Mouse (Mus musculus): ENCODE measurements at regions not wholly inside any gene's neighbourhood (a gene's known extent, or its start where the extent isn't known, plus 50 kb on each side); places are given as distances from the start of the nearest gene placed in this dataset.

DNA sequence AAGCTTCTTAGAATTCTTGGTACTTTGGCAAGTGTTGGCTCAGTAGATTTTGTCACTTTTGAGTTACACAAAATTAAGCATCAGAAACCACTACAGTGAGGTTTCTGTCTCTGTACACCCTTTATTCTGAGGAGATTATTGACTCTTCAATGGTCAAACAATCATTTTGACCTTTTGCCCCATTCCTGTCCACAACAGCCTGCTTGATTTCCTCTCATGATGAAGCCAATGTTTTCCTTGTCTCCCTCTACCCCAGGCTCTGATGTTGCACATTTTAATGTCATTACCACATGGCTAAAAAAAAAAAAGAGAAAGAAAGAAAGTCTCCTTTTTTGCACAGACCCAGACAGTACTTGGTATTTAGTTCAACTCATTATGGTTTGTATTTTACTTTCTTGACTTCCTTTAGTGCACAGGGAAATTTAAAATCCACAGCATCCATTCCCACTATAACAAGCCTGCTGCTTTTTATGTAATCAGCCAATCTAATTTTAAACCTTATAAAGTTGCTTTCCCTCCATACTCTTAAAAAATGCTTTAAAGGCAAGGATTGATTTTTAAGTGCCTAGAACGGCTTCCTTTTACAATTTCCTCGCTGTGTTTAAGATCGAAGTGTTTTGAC lies 452.8 kb upstream of the Flrt2 start:
- Histone ChIP-seq H3K27ac (no peak overlapping the region), H3K4me2 (no peak overlapping the region), H3K9ac (no peak overlapping the region), H3K9me3 (no peaks in the 10 kb centered on the region), H3K4me3 (replicated peaks) (no peak overlapping the region), H3K4me1 (no peaks in the 10 kb centered on the region), H3K27me3 (no peaks in the 10 kb centered on the region), H3K36me3 (replicated peaks) (no peaks in the 10 kb centered on the region)
- 69% methylated on average over 3 of the region's 3 CpGs for WGBS
- ATAC-seq (ENCODE audit: low FRiP score) = no peak

- no peak overlapping the region for H3K4me2 ChIP-seq
- no peak overlapping the region for H3K9ac ChIP-seq
- H3K36me3 ChIP-seq (replicated peaks) = no peaks in the 10 kb centered on the region
- H3K4me3 ChIP-seq (replicated peaks) = no peak overlapping the region
- H3K4me1 ChIP-seq = no peaks in the 10 kb centered on the region
- H3K27ac ChIP-seq = no peak overlapping the region
- H3K27me3 ChIP-seq = no peaks in the 10 kb centered on the region
- H3K9me3 ChIP-seq = no peaks in the 10 kb centered on the region
- 79% methylated on average over 3 of the region's 3 CpGs for WGBS
- no peak for ATAC-seq (ENCODE audit: low FRiP score)
Observed at GRCm38 (mm10) chr12:95267187-95267586, 424.8 kb upstream of the Flrt2 start.

DNA sequence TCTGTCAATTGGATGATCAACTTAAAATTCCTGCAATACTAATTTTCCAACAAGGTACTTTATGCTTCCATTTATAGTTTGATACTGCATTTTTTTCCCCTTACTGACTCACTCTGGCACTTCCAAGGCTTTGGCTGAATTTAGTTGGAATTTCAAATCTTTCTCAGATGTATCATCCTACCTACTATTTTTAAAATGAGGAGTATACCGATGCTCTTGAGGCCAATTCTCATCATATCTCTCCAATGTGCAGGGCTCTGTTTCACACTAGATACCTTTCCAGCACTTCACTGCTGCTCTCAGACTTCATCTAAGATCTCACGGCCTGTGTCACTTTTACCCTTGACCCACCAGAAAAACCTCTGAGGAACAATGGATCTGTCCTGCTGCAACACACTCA lies 386.6 kb upstream of the Flrt2 start:
- no peak for ATAC-seq (ENCODE audit: low FRiP score)
- Histone ChIP-seq H3K9me3 (no peaks in the 10 kb centered on the region), H3K36me3 (replicated peaks) (no peaks in the 10 kb centered on the region), H3K4me3 (replicated peaks) (no peak overlapping the region), H3K4me1 (no peaks in the 10 kb centered on the region), H3K27ac (no peak overlapping the region), H3K4me2 (no peak overlapping the region), H3K27me3 (no peaks in the 10 kb centered on the region), H3K9ac (no peak overlapping the region)
- WGBS = 90% methylated on average over 2 of the region's 2 CpGs

DNA sequence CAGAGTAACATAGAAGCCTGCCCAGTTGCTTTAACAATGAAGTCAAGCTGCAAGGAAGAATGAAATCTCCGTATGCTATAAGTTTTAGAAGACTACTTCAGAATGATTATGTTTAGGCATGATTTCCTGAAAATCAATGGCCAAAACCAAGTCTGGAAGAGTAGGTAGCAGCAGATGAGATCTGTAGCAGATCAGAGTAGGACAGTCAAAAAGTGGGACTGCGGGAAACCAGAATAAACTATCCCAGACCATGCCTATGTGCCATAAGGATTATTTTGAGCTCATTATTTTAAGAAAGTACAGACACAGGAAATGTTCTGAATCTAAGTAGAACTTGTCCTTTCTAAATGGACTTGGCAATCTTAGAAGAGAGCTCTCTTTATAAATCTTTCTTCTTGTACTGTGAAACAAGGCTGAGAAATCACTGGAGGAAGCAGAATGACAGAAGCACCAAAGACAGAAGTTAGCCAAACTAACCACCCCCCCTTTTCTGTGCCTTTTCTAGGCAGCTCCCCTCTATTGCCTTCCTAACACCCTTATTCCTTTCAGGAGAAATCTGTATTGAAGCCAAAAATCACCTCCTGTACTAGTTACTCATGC lies 376.8 kb upstream of the Flrt2 start:
- Histone ChIP-seq H3K9ac (no peak overlapping the region), H3K4me3 (replicated peaks) (no peak overlapping the region), H3K27ac (no peak overlapping the region), H3K36me3 (replicated peaks) (no peaks in the 10 kb centered on the region), H3K4me2 (no peak overlapping the region), H3K4me1 (no peaks in the 10 kb centered on the region), H3K9me3 (no peaks in the 10 kb centered on the region), H3K27me3 (no peaks in the 10 kb centered on the region)
- ATAC-seq (ENCODE audit: low FRiP score) = no peak
- WGBS = 88% methylated on average over 2 of the region's 2 CpGs

GRCm38 (mm10) chr12:95316820-95317219 lies 375.2 kb upstream of the Flrt2 start:
- Histone ChIP-seq H3K4me1 (no peaks in the 10 kb centered on the region), H3K4me3 (replicated peaks) (no peak overlapping the region), H3K27me3 (no peaks in the 10 kb centered on the region), H3K9me3 (no peaks in the 10 kb centered on the region), H3K27ac (no peak overlapping the region), H3K9ac (no peak overlapping the region), H3K36me3 (replicated peaks) (no peaks in the 10 kb centered on the region), H3K4me2 (no peak overlapping the region)
- WGBS = 71% methylated on average over 1 of the region's 1 CpGs
- ATAC-seq (ENCODE audit: low FRiP score) = no peak

DNA sequence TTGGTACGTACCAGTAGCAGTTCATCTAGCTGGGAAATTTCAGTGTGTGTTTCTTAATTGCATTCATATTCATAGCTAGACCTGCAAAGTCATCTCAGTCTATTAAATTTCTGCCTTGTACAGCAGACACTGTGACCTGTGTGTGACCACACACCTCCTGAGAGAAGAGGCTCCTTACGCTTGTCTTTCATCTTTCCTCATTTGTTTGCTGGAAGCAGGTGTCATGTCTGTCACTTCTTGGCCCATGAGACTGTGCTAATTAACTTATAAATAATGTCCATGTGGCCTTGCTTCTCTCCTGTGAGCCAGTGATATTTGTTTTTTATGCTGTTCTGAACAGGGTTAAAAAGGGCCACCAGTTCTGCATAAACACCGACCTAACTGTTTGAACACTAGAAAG lies 370.3 kb upstream of the Flrt2 start:
- H3K4me2 ChIP-seq = no peak overlapping the region
- H3K9me3 ChIP-seq = no peaks in the 10 kb centered on the region
- ATAC-seq (ENCODE audit: low FRiP score) = peak; percentile 68
- H3K27me3 ChIP-seq = no peaks in the 10 kb centered on the region
- 57% methylated on average over 3 of the region's 3 CpGs for WGBS
- H3K27ac ChIP-seq = no peak overlapping the region
- no peaks in the 10 kb centered on the region for H3K4me1 ChIP-seq
- H3K9ac ChIP-seq = no peak overlapping the region
- no peak overlapping the region for H3K4me3 ChIP-seq (replicated peaks)
- no peaks in the 10 kb centered on the region for H3K36me3 ChIP-seq (replicated peaks)

DNA sequence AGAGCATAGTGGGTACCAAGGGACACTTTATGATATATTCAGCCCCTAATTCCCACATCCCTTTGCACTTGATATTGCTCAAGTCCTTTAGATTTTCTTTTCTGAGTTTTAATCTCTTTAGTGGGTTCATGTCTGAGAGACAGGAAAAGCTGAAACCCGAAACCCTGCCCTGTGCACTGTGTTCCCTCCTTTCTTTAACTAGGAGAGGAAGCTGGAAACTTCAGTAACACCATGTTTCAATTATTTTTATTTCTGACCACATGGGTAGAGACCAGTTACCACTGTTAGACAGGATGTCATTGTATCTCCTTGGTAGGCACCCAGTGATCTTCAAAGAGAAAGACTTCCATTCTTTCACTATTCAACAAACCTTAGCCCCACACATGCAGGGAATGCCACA lies 362.4 kb upstream of the Flrt2 start:
- 54% methylated on average over 1 of the region's 1 CpGs for WGBS
- H3K4me2 ChIP-seq = no peak overlapping the region
- H3K36me3 ChIP-seq (replicated peaks) = no peaks in the 10 kb centered on the region
- H3K4me3 ChIP-seq (replicated peaks) = no peak overlapping the region
- H3K4me1 ChIP-seq = no peaks in the 10 kb centered on the region
- ATAC-seq (ENCODE audit: low FRiP score) = no peak
- no peak overlapping the region for H3K27ac ChIP-seq
- H3K9ac ChIP-seq = no peak overlapping the region
- H3K9me3 ChIP-seq = no peaks in the 10 kb centered on the region
- H3K27me3 ChIP-seq = no peaks in the 10 kb centered on the region

GRCm38 (mm10) chr12:95347786-95348185 lies 344.2 kb upstream of the Flrt2 start:
- Histone ChIP-seq H3K9me3 (no peaks in the 10 kb centered on the region), H3K4me2 (no peak overlapping the region), H3K4me3 (replicated peaks) (no peak overlapping the region), H3K9ac (no peak overlapping the region), H3K27me3 (no peaks in the 10 kb centered on the region), H3K4me1 (no peaks in the 10 kb centered on the region), H3K27ac (no peak overlapping the region), H3K36me3 (replicated peaks) (no peaks in the 10 kb centered on the region)
- ATAC-seq (ENCODE audit: low FRiP score) = no peak
- WGBS = 94% methylated on average over 5 of the region's 5 CpGs

- ATAC-seq (ENCODE audit: low FRiP score) = no peak
Observed at GRCm38 (mm10) chr12:95355151-95355550, 336.9 kb upstream of the Flrt2 start.

DNA sequence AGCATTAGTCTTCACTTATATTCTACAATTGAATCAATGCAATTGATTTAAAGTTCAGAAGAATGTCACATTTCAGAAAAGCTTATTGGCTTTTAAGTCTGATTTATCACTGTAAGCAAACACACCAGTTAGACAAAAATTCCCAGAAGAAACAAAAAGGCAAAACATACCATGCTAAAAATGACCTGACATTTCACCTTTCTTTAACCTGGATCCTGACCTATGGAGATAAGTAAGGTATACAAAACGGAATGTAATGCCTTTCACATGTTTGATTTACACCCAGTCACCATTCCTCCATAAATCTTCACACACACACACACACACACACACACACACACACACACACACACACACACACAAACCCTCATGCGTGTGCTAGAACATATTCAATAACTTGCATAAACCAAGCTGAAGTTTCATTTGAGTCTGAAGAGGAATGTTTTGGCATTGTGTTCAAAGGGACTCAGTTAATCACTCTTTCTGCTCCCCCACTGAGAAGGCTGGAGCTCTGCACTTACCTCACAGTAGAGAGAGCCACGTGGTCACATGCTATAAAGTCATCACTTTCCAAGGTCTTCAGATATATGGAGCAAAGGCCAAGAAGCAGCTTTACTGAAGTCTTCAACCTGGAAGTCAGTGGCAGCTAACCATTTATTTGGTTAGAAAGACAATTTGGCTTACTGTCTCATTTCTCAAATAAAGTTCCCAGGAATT lies 307.6 kb upstream of the Flrt2 start:
- Histone ChIP-seq H3K4me2 (no peak overlapping the region), H3K4me1 (no peaks in the 10 kb centered on the region), H3K9ac (no peak overlapping the region), H3K27ac (no peak overlapping the region), H3K4me3 (replicated peaks) (no peak overlapping the region), H3K27me3 (no peaks in the 10 kb centered on the region), H3K9me3 (no peaks in the 10 kb centered on the region), H3K36me3 (replicated peaks) (no peaks in the 10 kb centered on the region)
- WGBS = 51% methylated on average over 3 of the region's 3 CpGs
- ATAC-seq (ENCODE audit: low FRiP score) = no peak

More at GRCm38 (mm10) chr12:95355151-95355550, 336.9 kb upstream of the Flrt2 start:
- Histone ChIP-seq H3K9me3 (no peaks in the 10 kb centered on the region), H3K4me1 (peaks cover 5% of the 10 kb centered on the region), H3K27ac (no peak overlapping the region), H3K4me2 (no peak overlapping the region), H3K9ac (no peak overlapping the region), H3K27me3 (peaks cover 13% of the 10 kb centered on the region), H3K4me3 (replicated peaks) (no peak overlapping the region), H3K36me3 (replicated peaks) (no peaks in the 10 kb centered on the region)
- WGBS = 13% methylated on average over 6 of the region's 6 CpGs

DNA sequence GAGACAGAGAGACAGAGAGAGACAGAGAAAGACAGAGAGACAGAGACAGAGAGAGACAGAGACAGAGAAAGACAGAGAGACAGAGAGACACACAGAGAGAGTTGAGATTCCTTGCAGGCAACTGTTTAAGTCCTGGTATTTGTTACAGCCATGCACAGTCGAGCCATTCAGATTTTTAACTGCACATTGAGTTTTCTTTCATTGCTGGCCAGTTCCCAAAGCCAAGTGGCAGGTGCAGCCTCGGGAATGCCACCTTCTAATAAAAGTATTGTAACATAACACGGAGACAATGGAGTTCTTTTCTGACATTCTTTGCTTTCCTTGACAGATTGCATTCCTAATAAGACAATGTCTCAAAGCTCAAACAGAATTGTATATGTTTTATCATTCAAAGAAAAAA lies 306.3 kb upstream of the Flrt2 start:
- H3K9ac ChIP-seq = no peak overlapping the region
- no peak overlapping the region for H3K27ac ChIP-seq
- no peaks in the 10 kb centered on the region for H3K4me1 ChIP-seq
- no peaks in the 10 kb centered on the region for H3K27me3 ChIP-seq
- H3K9me3 ChIP-seq = no peaks in the 10 kb centered on the region
- no peak overlapping the region for H3K4me2 ChIP-seq
- WGBS = 44% methylated on average over 3 of the region's 3 CpGs
- no peaks in the 10 kb centered on the region for H3K36me3 ChIP-seq (replicated peaks)
- no peak for ATAC-seq (ENCODE audit: low FRiP score)
- H3K4me3 ChIP-seq (replicated peaks) = no peak overlapping the region

GRCm38 (mm10) chr12:95388185-95388584 lies 303.8 kb upstream of the Flrt2 start:
- no peak for ATAC-seq (ENCODE audit: low FRiP score)
- 92% methylated on average over 2 of the region's 2 CpGs for WGBS
- Histone ChIP-seq H3K9me3 (no peaks in the 10 kb centered on the region), H3K4me2 (no peak overlapping the region), H3K36me3 (replicated peaks) (no peaks in the 10 kb centered on the region), H3K4me1 (peaks cover 6% of the 10 kb centered on the region; the same call in 1 of the 2 replicates), H3K9ac (no peak overlapping the region), H3K4me3 (replicated peaks) (no peak overlapping the region), H3K27ac (no peak overlapping the region), H3K27me3 (no peaks in the 10 kb centered on the region)

GRCm38 (mm10) chr12:95392821-95393220 lies 299.2 kb upstream of the Flrt2 start:
- Histone ChIP-seq H3K9me3 (no peaks in the 10 kb centered on the region), H3K36me3 (replicated peaks) (no peaks in the 10 kb centered on the region), H3K27ac (no peak overlapping the region), H3K27me3 (no peaks in the 10 kb centered on the region), H3K4me1 (peaks cover 6% of the 10 kb centered on the region; the same call in 1 of the 2 replicates), H3K9ac (no peak overlapping the region), H3K4me3 (replicated peaks) (no peak overlapping the region), H3K4me2 (no peak overlapping the region)
- ATAC-seq (ENCODE audit: low FRiP score) = peak; percentile 64
- WGBS = 38% methylated on average over 1 of the region's 1 CpGs

All from forebrain, embryonic 12.5 days (tissue).